Mouse (Mus musculus) cortical plate, adult 2 months (tissue): ENCODE data around the gene Hist1h2ak. TPM values are rescaled to one million over a fixed set of nuclear protein-coding genes. Genes with fewer than 3 reads are reported as not detected.
"Not testable (repeated sequence)": the region's sequence is repeated elsewhere in the genome, so short reads cannot be mapped to it uniquely, and the experiment has no call there.

Experiments used
- H3K27ac ChIP-seq: fragments of 200-500 bp; 2 replicates; pipeline ENCODE4 v1.5.1; 2012; ENCODE audit warnings: low read length, control low read depth, inconsistent platforms; ENCODE audit not compliant: insufficient read depth
- H3K4me1 ChIP-seq: fragments of 200-500 bp; 2 replicates; pipeline ENCODE4 v1.6.1; 2011; ENCODE audit warnings: low read length; ENCODE audit not compliant: control insufficient read depth, insufficient read depth
- H3K4me3 ChIP-seq: fragments of 200-500 bp; 2 replicates; pipeline ENCODE4 v1.5.1; 2011; ENCODE audit warnings: mild to moderate bottlenecking, low read length, control low read depth; ENCODE audit not compliant: insufficient read depth
- CTCF ChIP-seq: fragments of 200-500 bp; IDR thresholded peaks from 2 replicates; pipeline ENCODE4 v1.5.1; 2011; ENCODE audit warnings: mild to moderate bottlenecking, control low read depth, low read length; ENCODE audit not compliant: insufficient read depth; ENCODE audit errors: extremely low read depth
- POLR2A ChIP-seq: fragments of 200-500 bp; IDR thresholded peaks from 2 replicates; pipeline ENCODE4 v1.6.1; 2011; ENCODE audit warnings: mild to moderate bottlenecking, low read length, control low read depth; ENCODE audit not compliant: insufficient read depth; ENCODE audit errors: extremely low read depth
- polyA plus RNA-seq: library from polyadenylated mRNA; depleted of rRNA; stranded (reverse); fragments of >200 nt; gene quantifications from 2 replicates; pipeline ENCODE4 v1.2.3, GENCODE M21; 2012

Gene Hist1h2ak
- polyA plus RNA-seq, 1 experiment: 1.7 TPM

- not testable (repeated sequence) for H3K4me1 ChIP-seq
- peak; percentile 83 for TF ChIP-seq POLR2A
- 0 out of 2 replicates have a peak within 1 kb of the TSS, but pooled peaks have one; percentile 9 for H3K27ac ChIP-seq
- H3K4me3 ChIP-seq: peak within 1 kb of the TSS; percentile 51
Observed at GRCm38 (mm10) chr13:21734906-21735767, 18.5 kb downstream of the Hist1h2ak start, which contains the start of gene Hist1h4j. Gene Hist1h4j (plus strand): TSS chr13:21735064.

- Histone ChIP-seq H3K4me1 (no peaks in the 10 kb centered on the region; the same call in 1 of the 2 replicates), H3K27ac (no peak overlapping the region), H3K4me3 (peak overlapping the region; percentile 51)
- no peak for TF ChIP-seq POLR2A
- peak; percentile 81 for TF ChIP-seq CTCF
Observed at GRCm38 (mm10) chr13:21734010-21734905, 19.4 kb downstream of the Hist1h2ak start.

DNA sequence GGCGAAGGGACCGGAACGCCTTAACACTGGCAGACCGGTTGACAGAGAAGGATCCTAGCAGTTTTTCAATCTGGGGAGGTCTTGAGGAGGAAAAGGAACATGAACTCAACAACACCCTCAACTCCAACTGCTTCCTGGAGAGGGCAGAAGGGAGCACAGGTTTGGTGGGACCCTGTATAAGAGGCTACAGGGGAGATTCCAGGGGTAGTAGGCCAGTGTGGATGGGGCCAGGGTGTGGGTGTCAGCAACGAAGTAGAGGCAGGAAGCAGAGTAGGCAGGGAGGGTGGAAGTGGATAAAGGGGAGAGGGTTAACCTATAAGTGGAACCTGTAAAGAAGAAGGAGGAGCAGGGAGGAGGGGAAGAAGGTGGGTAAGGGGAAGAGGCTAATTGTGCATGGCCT is 20.2 kb downstream of the Hist1h2ak start:
- Histone ChIP-seq H3K4me1 (no peaks in the 10 kb centered on the region; the same call in 1 of the 2 replicates), H3K27ac (no peak overlapping the region), H3K4me3 (no peak overlapping the region)
- no peak for TF ChIP-seq POLR2A
- no peak for TF ChIP-seq CTCF

GRCm38 (mm10) chr13:21729544-21729943 is 24.1 kb downstream of the Hist1h2ak start:
- Histone ChIP-seq H3K4me3 (no peak overlapping the region), H3K27ac (no peak overlapping the region), H3K4me1 (no peaks in the 10 kb centered on the region; the same call in 1 of the 2 replicates)
- TF ChIP-seq CTCF: no peak
- no peak for TF ChIP-seq POLR2A

DNA sequence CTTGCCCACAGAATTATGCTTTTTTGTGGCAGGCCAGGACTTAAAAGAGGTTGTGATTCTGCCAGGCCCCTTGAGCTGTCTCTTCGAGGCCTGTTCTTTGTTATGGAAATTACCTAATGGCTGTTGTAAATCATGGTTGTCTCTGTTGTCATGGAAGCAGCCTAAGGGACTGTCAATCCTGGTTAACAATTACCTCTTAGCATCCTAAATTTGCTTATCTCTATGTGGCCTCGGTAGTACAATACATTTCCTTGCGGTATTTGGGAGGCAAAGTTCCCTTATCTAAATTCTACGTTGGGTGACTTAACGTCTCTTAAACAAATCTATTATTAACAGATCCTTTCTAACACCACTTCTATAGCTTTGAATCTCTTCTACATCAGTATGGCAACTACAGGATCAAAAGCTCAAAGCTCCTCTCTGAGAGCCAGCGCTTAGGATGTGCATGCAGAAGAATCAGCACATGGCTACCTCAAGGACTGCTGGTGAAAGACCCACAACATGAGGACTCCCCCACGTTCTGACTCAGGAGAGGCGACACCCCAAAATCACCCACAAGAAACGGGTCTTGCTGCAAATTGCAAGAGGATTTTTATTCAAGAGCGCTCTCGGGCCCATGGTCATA is 25.6 kb downstream of the Hist1h2ak start:
- Histone ChIP-seq H3K4me1 (no peaks in the 10 kb centered on the region), H3K27ac (no peak overlapping the region), H3K4me3 (no peak overlapping the region)
- TF ChIP-seq CTCF: no peak
- TF ChIP-seq POLR2A: no peak

DNA sequence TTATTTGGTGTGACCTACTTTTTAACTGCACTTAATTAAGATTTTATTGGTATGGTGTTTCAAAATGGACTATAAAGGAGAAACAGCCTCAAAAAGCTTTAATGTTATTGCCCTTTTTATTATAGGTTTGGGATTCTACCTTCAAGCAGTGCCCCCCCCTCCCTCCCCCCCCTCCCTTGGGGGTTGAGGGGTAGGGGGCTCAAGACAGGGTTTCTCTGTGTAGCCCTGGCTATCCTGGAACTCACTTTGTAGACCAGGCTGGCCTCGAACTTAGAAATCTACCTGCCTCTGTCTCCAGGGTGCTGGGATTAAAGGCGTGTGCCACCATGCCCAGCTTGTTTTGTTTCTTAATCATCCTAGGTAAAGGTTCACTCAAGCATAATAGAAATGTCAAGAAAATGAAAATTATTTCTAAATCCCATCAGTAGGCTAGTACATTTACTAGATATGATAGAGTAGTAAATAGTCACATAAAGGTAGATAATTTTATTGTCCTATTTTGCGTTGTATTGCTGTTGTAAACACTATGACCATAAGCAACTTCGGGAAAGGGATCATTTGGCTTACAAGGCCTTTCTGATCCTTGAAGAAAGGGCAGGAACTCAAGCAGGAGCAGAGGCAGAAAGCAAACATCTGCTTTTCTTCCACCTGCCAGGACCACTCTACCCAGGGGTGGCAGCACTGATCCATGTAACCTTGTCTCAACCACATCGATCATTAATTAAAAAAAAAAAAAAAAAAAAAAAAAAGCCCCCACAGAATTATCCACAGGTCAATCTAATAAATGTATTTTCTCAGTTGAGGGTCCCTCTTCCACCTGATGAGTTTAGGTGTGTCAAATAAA is 30.4 kb downstream of the Hist1h2ak start:
- Histone ChIP-seq H3K4me1 (0 out of 2 replicates have a peak, but pooled peaks cover 2% of the 10 kb centered on the region), H3K27ac (no peak overlapping the region), H3K4me3 (no peak overlapping the region)
- no peak for TF ChIP-seq POLR2A
- TF ChIP-seq CTCF: no peak

- no peak for TF ChIP-seq CTCF
- no peak for TF ChIP-seq POLR2A
- Histone ChIP-seq H3K4me1 (0 out of 2 replicates have a peak, but pooled peaks cover 2% of the 10 kb centered on the region), H3K27ac (no peak overlapping the region), H3K4me3 (peak overlapping the region; percentile 42)
Observed at GRCm38 (mm10) chr13:21722373-21722925, 31.2 kb downstream of the Hist1h2ak start.

DNA sequence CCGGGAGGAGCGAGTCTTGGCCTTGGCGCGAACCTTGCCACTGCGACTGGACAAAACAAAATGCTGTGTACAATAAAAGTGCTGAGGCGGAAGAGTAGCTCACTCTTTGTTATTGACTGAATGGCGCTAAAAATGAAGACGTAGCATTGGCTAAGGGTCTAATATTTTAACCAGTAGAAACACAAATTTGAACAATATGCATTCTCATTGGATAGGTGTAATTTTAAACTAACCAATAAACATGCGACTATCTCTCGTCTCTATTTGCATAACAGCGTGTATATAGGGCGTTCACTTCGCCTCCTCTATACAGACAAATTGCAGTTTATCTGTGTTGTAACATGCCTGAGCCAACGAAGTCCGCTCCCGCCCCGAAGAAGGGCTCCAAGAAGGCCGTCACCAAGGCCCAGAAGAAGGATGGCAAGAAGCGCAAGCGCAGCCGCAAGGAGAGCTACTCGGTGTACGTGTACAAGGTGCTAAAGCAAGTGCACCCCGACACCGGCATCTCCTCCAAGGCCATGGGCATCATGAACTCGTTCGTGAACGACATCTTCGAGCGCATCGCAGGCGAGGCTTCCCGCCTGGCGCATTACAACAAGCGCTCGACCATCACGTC is 31.8 kb downstream of the Hist1h2ak start, which contains the start of gene Hist1h2bm:
TSS of gene Hist1h2bm (plus strand) at position 288 of the 616 bp plus-strand sequence.
- not testable (repeated sequence) for H3K4me1 ChIP-seq, H3K27ac ChIP-seq
- TF ChIP-seq POLR2A: peak; percentile 85
- peak within 1 kb of the TSS; percentile 42 for H3K4me3 ChIP-seq

DNA sequence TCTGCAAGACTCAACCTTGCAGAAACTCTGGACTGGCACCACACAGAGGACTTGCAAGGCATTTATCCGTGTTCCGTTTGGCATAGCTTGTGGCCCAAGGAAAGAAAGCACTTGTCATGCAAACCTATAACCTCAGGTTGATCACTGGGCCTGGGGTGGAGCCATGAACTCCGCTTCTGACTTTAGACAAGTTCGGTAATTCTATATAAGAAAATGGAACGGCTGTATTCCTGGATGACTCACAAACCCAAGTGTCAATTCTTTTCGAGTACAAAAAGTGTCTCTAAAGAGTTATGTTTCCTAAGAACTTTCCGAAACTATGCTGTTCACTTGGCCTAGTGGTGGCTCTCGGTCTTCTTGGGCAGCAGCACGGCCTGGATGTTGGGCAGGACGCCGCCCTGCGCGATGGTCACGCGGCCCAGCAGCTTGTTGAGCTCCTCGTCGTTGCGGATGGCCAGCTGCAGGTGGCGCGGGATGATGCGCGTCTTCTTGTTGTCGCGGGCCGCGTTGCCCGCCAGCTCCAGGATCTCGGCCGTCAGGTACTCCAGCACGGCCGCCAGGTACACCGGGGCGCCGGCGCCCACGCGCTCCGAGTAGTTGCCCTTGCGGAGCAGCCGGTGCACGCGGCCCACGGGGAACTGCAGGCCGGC is 32.4 kb downstream of the Hist1h2ak start:
- H3K27ac ChIP-seq, H3K4me1 ChIP-seq: not testable (repeated sequence)
- peak overlapping the region; percentile 42 for H3K4me3 ChIP-seq
